Mouse (Mus musculus): Measurements from ENCODE around the gene Trim33. TPM values are rescaled to one million over a fixed set of nuclear protein-coding genes. Genes with fewer than 3 reads are reported as not detected.

The Trim33 gene
- total RNA-seq, 2 experiments from 2014 or later = 12.9 to 37.9 TPM

GRCm38 (mm10) chr3:103393283-103394060, 114.4 kb downstream of the Trim33 start:
- peak; percentile 38; the same call in 1 of the 2 replicates for ATAC-seq (replicated peaks; ENCODE audit: low FRiP score, poor library complexity, severe bottlenecking)

GRCm38 (mm10) chr3:103394121-103394520, 115.0 kb downstream of the Trim33 start:
- ATAC-seq (replicated peaks; ENCODE audit: low FRiP score, poor library complexity, severe bottlenecking) = 0 out of 2 replicates have a peak, but pooled peaks have one; percentile 44

GRCm38 (mm10) chr3:103397523-103397922, 118.4 kb downstream of the Trim33 start:
- ATAC-seq (replicated peaks; ENCODE audit: low FRiP score, poor library complexity, severe bottlenecking) = no peak

GRCm38 (mm10) chr3:103400807-103401206, 121.7 kb downstream of the Trim33 start:
- no peak for ATAC-seq (replicated peaks; ENCODE audit: low FRiP score, poor library complexity, severe bottlenecking)

GRCm38 (mm10) chr3:103401342-103402098, 122.4 kb downstream of the Trim33 start:
- ATAC-seq (replicated peaks; ENCODE audit: low FRiP score, poor library complexity, severe bottlenecking) = no peak

GRCm38 (mm10) chr3:103402212-103402611, 123.1 kb downstream of the Trim33 start:
- no peak for ATAC-seq (replicated peaks; ENCODE audit: low FRiP score, poor library complexity, severe bottlenecking)

GRCm38 (mm10) chr3:103405135-103405534, 126.0 kb downstream of the Trim33 start:
- no peak for ATAC-seq (replicated peaks; ENCODE audit: low FRiP score, poor library complexity, severe bottlenecking)

- ATAC-seq (replicated peaks; ENCODE audit: low FRiP score, poor library complexity, severe bottlenecking) = no peak
Observed at GRCm38 (mm10) chr3:103405871-103406765, 127.0 kb downstream of the Trim33 start.

Other genes starting within 250 kb of the Trim33 start
- gene Nras, start 221.0 kb upstream of the Trim33 start, total RNA-seq (2015; ENCODE audit: low replicate concordance) = 23.4 and 42.7 TPM in 2 replicates
- 26.6 and 29.6 TPM in 2 replicates for gene Nras, start 221.0 kb upstream of the Trim33 start, total RNA-seq (2017; ENCODE audit: low replicate concordance)
- not detected in 2 replicates for gene Ampd1, start 205.3 kb upstream of the Trim33 start, total RNA-seq (2015; ENCODE audit: low replicate concordance)
- gene Ampd1, start 205.3 kb upstream of the Trim33 start, total RNA-seq (2017; ENCODE audit: low replicate concordance) = 0.26 TPM in 1 of 2 replicates, not detected in the other
- 141 and 144 TPM in 2 replicates for gene Dennd2c, start 176.7 kb upstream of the Trim33 start, total RNA-seq (2015; ENCODE audit: low replicate concordance)
- 178 and 191 TPM in 2 replicates for gene Dennd2c, start 176.7 kb upstream of the Trim33 start, total RNA-seq (2017; ENCODE audit: low replicate concordance)
- 26.7 and 42.8 TPM in 2 replicates for gene Bcas2, start 107.6 kb upstream of the Trim33 start, total RNA-seq (2015; ENCODE audit: low replicate concordance)
- gene Bcas2, start 107.6 kb upstream of the Trim33 start, total RNA-seq (2017; ENCODE audit: low replicate concordance) = 49.1 and 54.4 TPM in 2 replicates

All from erythroblast, adult 5-6 weeks (primary cell).